Mouse (Mus musculus) embryonic stem cell, embryonic (primary cell): ENCODE measurements around the gene Gm49353.

Experiments used
- CTCF ChIA-PET, 4 experiments: fragments of 300-600 bp in 2 of 4; fragments of 350-600 bp in 2 of 4; sonication (Branson Sonifier 250); formaldehyde crosslinking; loops; one replicate each; lab custom pipeline; 2022; ENCODE audit warnings: inconsistent platforms in 2 of 4; lab: Charles Lee
- POLR2A ChIA-PET, 4 experiments: fragments of 300-600 bp in 2 of 4; fragments of 350-600 bp in 2 of 4; sonication (Branson Sonifier 250); formaldehyde crosslinking; loops; one replicate each; lab custom pipeline; 2022; ENCODE audit warnings: antibody characterized with exemption in 4 of 4, inconsistent platforms in 1 of 4; lab: Charles Lee

Gm49353 gene

GRCm38 (mm10) chr10:29198642-29199041 lies at the start of gene Gm49353:
Gene Gm49353 (plus strand): TSS chr10:29198954.
- POLR2A ChIA-PET = no interaction called here

GRCm38 (mm10) chr10:29155304-29155703 lies 43.5 kb upstream of the Gm49353 start:
- POLR2A ChIA-PET = no interaction called here
- CTCF ChIA-PET = no interaction called here

More at GRCm38 (mm10) chr10:29198642-29199041, at the start of gene Gm49353:
- CTCF ChIA-PET = no interaction called here

- ChIA-PET CTCF (interaction anchor here in 1 of 4 experiments (0.8 kb wide), 1 partner anchor 15 kb away, joined by 3 read pairs; no protein-coding TSS in a partner anchor), POLR2A (no interaction called here)
These were observed 37.1 kb upstream of the Gm49353 start for GRCm38 (mm10) chr10:29161664-29162063.

GRCm38 (mm10) chr10:29173778-29174177 lies 25.0 kb upstream of the Gm49353 start:
- ChIA-PET POLR2A (no interaction called here), CTCF (no interaction called here)

- ChIA-PET POLR2A (no interaction called here), CTCF (no interaction called here)
These were observed 23.1 kb upstream of the Gm49353 start for GRCm38 (mm10) chr10:29175656-29176055.

- ChIA-PET CTCF (no interaction called here), POLR2A (interaction anchor here in 1 of 4 experiments (1.6 kb wide), 1 partner anchor 20 kb away, joined by 3 read pairs; no protein-coding TSS in a partner anchor)
These were observed 21.9 kb upstream of the Gm49353 start for GRCm38 (mm10) chr10:29176881-29177280.

GRCm38 (mm10) chr10:29178003-29178402 lies 20.8 kb upstream of the Gm49353 start:
- POLR2A ChIA-PET = interaction anchor here in 1 of 4 experiments (1.2 kb wide), 1 partner anchor 19 kb away, joined by 3 read pairs; no protein-coding TSS in a partner anchor
- CTCF ChIA-PET = no interaction called here

- CTCF ChIA-PET = no interaction called here
- POLR2A ChIA-PET = no interaction called here
These were observed 18.5 kb upstream of the Gm49353 start for GRCm38 (mm10) chr10:29180210-29180609.

GRCm38 (mm10) chr10:29181046-29181445 lies 17.7 kb upstream of the Gm49353 start:
- ChIA-PET POLR2A (no interaction called here), CTCF (no interaction called here)

GRCm38 (mm10) chr10:29193769-29194168 lies 5.0 kb upstream of the Gm49353 start:
- CTCF ChIA-PET = no interaction called here
- POLR2A ChIA-PET = no interaction called here

GRCm38 (mm10) chr10:29196811-29197210 lies 1.9 kb upstream of the Gm49353 start:
- CTCF ChIA-PET = interaction anchor here in 1 of 4 experiments (1.0 kb wide), 1 partner anchor 50 kb away, joined by 7 read pairs; no protein-coding TSS in a partner anchor
- POLR2A ChIA-PET = interaction anchor here in 2 of 4 experiments (0.8 to 1.0 kb wide), 5 partner anchors 18 to 73 kb away, joined by 3 to 5 read pairs (median 3); no protein-coding TSS in a partner anchor

- ChIA-PET CTCF (no interaction called here), POLR2A (interaction anchor here in 1 of 4 experiments (0.7 kb wide), 1 partner anchor 17 kb away, joined by 3 read pairs; no protein-coding TSS in a partner anchor)
These were observed 1.1 kb downstream of the Gm49353 start for GRCm38 (mm10) chr10:29199835-29200234.

- POLR2A ChIA-PET = no interaction called here
- CTCF ChIA-PET = no interaction called here
These were observed 1.9 kb downstream of the Gm49353 start for GRCm38 (mm10) chr10:29200609-29201008.

GRCm38 (mm10) chr10:29206730-29207129 lies 8.0 kb downstream of the Gm49353 start:
- ChIA-PET POLR2A (no interaction called here), CTCF (interaction anchor here in 1 of 4 experiments (0.5 kb wide), 1 partner anchor 107 kb away, joined by 8 read pairs; no protein-coding TSS in a partner anchor)

- CTCF ChIA-PET = no interaction called here
These were observed 10.0 kb downstream of the Gm49353 start for GRCm38 (mm10) chr10:29208735-29209134.

GRCm38 (mm10) chr10:29211453-29211852 lies 12.7 kb downstream of the Gm49353 start, which contains the start of gene 9330159F19Rik:
Gene 9330159F19Rik (plus strand): TSS chr10:29211606.
- CTCF ChIA-PET = no interaction called here
- POLR2A ChIA-PET = no interaction called here

More at GRCm38 (mm10) chr10:29208735-29209134, 10.0 kb downstream of the Gm49353 start:
- POLR2A ChIA-PET = interaction anchor here in 1 of 4 experiments (0.6 kb wide), 1 partner anchor 57 kb away, joined by 3 read pairs; no protein-coding TSS in a partner anchor

- ChIA-PET POLR2A (no interaction called here), CTCF (no interaction called here)
These were observed 14.9 kb downstream of the Gm49353 start for GRCm38 (mm10) chr10:29213534-29214100.

GRCm38 (mm10) chr10:29216957-29217356 lies 18.2 kb downstream of the Gm49353 start:
- POLR2A ChIA-PET = interaction anchor here in 1 of 4 experiments (0.6 kb wide), 1 partner anchor 375 kb away, joined by 3 read pairs; no protein-coding TSS in a partner anchor
- CTCF ChIA-PET = interaction anchor here in 1 of 4 experiments (0.6 kb wide), 1 partner anchor 114 kb away, joined by 4 read pairs; no protein-coding TSS in a partner anchor

GRCm38 (mm10) chr10:29217451-29217850 lies 18.7 kb downstream of the Gm49353 start:
- POLR2A ChIA-PET = interaction anchor here in 1 of 4 experiments (0.6 kb wide), 1 partner anchor 376 kb away, joined by 3 read pairs; no protein-coding TSS in a partner anchor

GRCm38 (mm10) chr10:29225329-29225728 lies 26.6 kb downstream of the Gm49353 start:
- CTCF ChIA-PET = no interaction called here
- POLR2A ChIA-PET = no interaction called here

More at GRCm38 (mm10) chr10:29217451-29217850, 18.7 kb downstream of the Gm49353 start:
- CTCF ChIA-PET = no interaction called here
